Mouse (Mus musculus) CD4-positive, CD25-positive, alpha-beta regulatory T cell, adult 2 months (primary cell): ENCODE results near the gene Kiss1r.
"Not testable (repeated sequence)": the region's sequence is repeated elsewhere in the genome, so short reads cannot be mapped to it uniquely, and the experiment has no call there.

Source experiments
- DNase-seq: peaks from one replicate; pipeline ENCODE4 v3.0.0-alpha.2; 2012; ENCODE audit warnings: low read depth, low spot score

Gene Kiss1r

DNA sequence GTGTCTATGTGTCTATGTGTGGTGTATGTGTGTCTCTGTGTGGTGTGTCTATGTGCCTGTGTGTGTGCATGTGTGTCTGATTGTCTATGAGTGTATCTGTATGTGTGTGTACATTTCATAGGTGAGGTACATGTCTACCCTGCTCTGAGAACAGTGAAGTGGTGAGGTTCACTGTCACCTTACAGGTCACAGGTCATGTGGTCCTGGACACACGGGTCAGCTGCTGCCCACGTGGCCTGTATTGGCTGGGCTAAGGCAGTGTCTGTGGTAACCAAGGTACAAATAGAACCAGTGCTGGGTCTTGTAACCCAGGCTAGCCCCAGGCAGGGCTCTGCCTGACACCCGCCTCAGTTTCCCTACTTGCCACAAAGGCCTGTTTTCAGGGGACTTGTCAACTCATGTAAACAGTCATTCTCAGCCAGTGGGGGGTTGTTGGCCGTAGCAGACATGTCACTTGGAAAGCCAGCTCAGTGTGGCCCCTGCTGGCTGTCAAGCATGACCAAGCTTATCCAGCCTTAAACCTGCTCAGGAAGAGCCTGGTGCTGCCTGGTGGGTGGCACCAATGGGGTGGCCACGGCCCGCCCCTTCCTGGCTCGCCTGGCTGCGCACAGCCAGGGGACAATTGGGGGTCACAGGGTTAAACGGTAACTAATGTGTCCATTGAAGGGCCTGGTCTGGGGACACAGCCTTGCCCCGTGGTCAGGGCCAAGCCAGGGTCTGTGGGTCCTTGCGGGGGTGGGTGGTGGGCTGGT lies 21.2 kb downstream of the Kiss1r start:
- no peak for DNase-seq

DNA sequence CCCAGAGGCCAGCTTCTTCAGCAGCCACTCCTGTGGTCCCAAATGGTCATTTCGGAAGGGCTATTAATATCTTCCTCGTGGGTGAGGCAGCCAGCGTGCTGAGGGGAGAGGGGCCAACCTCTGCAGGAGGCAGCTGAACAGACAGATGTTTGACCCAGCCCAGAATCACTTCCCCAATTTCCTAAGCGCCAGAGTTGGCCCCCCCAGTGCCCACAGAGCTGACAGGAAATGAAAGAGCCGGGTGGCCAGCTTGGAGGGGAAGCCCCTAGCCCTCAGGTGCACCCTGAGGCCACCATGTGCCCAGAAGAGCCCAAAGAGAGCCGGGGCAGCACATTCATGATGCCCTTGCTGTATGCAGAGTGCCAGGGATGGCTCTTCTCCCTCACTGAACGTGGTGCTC lies 24.0 kb downstream of the Kiss1r start:
- no peak for DNase-seq

DNA sequence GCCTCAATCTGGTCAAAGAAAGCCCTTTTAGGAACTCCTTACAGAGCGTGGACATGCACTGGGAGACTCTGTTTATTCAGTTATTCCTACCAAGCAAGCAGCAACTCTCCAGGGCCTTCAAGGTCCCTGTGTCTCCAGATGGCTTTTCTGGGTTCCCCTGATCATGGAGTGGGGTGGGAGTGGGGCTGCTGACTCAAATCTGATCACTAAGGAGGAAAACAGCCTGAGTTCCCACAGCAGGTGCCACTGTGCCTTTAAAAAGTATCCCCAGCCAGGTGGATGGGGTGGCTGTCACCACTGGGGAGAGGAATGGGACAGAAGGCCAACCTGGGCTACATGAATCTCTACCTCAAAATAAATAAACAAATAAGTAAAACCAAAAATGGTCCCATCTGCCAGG lies 26.2 kb downstream of the Kiss1r start:
- no peak for DNase-seq

DNA sequence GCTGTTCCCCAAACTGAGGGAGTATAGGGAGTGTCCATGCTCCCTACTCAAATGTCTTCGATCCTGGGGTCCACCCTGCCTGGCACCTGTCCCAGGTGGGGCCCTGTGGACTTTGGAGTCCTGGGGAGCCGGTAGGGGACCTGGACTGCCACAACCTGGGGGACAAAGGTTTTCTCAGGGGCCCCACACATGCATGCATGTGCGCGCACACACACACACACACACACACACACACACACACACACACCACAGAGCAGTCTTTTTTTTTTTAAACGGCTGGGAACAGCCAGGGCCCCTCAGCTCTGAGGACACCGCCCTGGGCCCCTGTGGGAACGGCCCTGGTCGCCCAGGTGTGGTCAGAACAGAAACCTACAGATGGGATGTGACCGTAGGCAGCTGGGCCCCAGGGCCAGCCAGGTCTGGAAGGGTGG lies 26.7 kb downstream of the Kiss1r start:
- no peak for DNase-seq

DNA sequence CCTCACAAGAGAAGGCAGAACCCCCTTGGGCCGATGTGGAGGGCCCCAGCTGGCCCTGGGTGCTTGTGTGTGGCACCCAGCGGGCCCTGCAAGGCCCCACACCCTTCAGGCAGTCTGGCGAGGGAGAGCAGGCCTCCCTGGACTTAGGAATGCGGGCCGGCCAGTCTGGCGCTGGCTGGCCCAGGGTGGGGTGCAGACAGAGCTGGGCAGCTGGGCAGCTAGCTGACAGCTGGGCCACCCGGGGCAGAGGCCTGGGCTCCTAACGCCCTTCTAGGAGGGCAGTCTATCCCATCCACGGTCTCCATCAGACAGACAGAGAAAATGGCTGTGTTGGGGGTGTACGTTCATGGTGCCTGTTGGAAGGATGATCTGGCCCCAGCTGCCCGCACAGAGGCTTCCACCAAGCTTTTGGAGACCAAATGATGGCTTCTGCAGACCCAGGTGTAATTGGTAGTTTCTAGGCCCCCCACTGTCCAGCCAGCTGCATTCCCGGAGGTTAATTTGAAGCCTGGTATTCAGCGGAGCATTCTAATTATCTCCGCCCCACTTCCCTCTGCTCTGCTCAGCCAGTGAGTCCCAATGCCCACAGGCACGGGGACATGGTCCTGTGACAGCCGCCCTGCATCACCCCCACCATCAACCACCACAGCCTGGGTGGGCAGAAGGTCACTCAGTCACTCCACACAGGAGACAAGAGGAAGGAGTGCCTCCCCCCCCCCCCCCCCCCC lies 28.9 kb downstream of the Kiss1r start:
- no peak for DNase-seq

DNA sequence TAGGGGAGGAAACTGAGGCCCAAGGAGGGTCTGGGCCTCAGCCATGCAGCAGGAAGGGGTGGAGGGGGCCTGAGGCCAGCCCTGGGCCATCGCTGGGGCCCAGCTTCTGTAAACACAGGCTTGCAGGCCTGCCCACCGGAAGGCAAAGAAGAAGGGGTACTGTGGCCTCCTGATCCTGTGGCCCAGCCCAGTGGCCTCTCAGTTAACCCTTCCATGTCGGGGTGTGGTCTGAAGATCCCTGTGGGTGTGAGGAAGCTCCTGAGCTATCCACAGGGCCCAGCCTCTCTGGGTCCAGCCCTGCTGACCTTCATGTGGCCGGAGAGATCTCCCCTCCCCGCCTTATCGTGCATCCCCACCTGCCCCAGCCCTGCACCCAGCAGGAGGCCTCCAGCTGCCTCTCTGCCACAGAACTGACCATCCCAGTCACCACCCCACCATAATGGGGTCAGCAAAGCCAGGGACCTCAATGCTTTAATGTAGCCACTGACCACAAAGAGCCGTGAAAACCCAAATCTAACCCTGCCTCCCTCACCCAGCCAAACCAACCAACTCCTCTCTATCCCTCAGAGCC lies 30.1 kb downstream of the Kiss1r start:
- DNase-seq: no peak

DNA sequence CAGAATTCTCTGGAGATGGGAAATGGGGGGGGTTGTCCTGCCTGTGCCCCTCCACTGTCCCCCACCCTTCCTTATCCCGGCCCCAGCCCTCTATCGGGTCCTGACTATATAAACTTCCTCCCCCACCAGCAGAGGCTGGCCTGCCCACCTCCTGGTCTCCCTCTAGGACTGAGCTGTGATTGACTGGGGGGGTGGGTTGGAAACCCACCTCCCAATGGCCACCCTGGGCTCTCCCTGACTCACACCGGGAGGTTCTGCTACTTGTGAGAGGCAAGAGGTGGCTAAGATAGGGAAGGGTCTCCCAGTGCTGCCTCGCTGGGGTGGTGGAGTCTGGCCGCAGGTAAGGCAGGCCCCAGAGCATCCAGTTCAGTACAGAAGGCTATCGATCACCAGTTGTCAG lies 30.7 kb downstream of the Kiss1r start:
- no peak for DNase-seq

DNA sequence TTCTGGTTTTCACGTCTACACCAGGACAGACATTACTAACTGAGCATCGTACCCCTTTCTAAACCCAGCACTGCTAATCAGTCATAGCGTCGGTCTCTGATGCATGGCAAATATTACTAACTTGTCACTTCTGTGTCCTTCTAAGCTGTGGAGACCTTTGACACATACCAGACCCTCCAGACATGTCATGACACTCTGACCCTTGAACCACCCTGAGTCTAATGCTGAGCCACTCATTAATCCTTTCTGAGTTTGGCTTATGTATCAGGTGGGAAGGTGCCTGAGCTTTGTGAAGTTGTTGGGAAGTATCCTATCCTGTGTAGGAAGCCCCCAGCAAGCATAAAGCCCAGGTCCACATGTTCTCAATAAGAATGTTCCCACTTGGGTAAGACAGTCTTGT lies 33.1 kb downstream of the Kiss1r start:
- DNase-seq: no peak

DNA sequence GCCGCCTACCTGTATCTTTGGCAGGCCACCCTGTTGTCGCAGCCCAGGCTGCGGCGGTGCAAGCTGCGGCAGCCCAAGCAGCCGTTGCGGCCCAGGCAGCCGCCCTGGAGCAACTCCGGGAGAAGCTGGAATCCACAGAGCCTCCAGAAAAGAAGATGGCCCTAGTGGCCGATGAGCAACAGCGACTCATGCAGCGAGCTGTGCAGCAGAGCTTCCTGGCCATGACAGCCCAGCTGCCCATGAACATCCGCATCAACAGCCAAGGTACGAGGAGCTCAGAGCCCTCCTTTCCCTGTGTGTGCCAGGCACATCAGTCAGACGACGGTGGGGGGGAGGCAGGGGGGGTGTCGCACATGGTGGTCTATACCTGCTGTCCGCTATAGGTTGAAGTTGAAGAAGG lies 33.9 kb downstream of the Kiss1r start:
- no peak for DNase-seq

DNA sequence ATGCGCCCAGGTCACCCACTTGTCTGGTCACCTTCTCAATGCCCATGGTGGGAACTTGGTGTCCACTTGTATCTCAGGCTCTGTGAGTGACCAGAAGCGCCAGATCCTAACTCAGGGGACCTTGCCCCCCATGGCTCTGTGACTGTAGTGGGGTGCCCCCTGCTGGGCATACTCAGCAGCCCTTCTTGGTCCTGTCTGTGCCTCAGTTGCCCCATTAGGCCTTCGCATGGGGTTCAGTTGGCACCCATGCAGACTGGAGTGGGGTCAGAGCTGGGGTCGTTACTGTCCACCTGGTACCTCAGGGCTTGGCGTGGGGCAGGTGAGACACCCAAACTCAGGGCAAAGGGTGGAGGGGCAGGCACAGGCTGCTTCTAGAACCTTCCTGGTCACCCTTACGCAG lies 37.2 kb downstream of the Kiss1r start:
- DNase-seq: peak; percentile 61

DNA sequence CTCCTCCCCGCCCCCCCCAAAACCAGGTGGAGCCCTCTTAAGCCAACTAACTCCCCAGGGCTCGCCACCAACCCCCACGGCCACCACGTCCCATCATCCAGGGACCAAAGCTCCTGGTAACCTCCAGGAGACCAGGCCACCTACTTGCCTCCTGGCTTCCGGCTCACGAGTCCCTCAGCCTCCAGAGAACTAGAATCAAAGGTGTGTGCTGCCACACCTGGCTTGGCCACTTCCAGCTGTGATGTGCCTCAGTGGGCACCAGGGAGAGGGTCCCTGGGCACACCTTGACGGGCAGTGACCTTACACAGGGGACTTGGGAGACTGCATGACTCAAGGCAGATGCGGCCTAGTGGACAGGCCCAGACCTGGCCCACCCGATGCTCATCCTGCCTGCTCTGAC lies 38.9 kb downstream of the Kiss1r start:
- no peak for DNase-seq

DNA sequence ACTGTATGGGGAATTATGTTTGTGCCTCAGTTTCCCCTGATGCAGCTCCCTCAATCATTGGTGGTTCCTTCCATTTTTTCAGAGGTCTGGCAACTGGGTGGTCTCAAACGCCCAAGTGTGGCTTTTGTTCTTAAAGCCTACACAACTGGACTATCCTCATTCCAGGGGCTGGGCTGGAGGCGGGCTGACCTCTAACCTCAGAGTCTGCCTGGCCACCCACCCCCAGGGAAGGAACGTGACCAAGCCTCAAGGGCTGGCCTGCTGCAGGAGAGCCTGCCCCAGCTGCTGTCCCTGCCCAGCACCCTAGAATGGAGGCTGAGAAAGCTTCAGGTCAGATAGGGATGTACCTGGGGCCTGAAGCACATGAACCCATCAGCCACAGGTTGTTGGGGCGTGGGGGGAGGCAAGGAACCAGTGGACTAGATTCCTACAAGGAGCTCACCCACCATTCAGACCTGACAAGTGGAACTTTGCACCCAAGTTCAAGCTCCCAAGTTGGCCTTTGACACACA lies 39.9 kb downstream of the Kiss1r start:
- DNase-seq: no peak

DNA sequence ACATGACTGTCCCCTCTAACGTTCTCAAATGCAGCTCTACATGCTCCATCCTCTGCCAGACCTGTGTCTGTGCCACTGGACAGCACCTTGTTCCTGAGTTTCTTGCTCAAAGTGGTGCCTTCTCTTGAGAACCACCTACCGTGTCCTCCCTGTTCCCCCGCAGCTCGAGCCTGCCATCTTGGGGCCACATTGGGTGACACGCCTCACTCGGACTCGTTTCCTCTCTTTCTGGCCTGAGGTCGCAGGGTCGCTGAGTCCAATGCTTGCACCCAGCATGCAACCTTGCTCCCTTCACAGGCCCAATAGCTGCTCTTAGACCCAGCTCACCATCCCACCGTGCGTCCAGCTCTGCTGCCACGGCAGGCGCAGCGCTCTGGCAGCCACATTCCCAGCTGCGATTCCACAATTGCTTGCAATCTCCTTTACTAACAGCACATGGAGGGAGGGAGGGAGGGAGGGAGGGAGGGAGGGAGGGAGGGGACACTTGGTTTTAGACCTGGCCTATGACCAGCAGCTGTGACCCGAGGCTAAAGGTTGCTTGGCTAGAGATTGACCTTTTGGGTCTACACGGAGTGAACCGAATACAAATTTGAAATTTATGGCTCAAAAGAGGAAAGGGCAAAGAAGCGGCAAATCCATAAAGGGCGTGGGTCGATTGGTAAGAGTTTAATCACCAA lies 41.5 kb downstream of the Kiss1r start:
- DNase-seq: peak; percentile 85

DNA sequence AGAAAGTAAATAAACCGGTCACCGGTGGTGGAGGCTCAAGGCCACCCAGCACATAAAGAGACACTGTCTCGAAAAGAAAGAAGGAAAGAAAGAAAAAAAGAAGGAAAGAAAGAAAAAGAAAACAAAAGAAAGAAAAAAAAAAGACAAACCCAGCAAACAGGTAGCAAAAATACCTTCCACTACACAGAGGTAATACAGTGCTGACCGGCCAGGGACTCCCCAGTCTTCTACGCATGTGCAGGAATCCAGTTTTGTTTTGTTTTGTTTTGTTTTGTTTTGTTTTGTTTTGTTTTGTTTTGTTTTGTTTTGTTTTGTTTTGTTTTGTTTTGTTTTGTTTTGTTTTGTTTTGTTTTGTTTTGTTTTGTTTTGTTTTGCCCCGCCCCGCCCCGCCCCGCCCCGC lies 42.6 kb downstream of the Kiss1r start:
- DNase-seq: not testable (repeated sequence)

DNA sequence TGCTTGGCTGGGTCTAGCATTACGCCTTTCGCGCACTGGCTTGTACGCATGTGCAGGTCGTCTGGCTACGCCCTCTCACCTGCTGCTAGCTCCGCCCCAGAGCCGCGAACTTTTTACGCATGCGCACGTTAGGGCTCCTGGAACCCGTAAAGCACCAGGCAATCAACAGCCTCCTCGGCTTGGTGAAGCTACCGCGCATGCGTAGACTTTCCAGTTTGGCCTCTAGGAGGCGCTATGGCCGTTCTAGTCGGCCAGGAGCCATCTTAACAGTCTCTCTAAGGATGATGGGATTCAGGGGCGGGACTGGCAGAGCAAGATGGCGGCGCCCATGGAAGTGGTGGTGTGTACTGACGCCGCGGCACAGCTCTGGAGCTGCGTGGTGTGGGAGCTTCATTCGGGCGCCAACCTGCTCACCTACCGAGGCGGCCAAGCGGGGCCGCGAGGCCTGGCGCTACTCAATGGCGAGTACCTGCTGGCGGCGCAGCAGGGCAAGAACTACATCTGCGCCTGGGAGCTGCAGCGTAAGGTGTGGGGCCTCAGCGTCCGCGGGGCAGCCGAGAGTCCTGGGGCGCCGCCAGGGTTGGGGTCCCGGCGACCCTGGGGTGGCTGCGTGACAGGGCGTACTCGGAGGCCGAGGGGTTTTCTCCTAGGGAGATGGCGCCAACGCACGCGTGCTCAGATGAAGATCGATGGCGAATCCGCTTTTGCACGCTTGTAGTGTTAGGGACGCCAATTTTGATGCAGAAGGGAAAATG lies 43.3 kb downstream of the Kiss1r start, which contains the start of gene Wdr18:
Gene Wdr18, plus strand, starts transcription at position 306 of the 755 bp plus-strand sequence.
- DNase-seq: peak; percentile 100

DNA sequence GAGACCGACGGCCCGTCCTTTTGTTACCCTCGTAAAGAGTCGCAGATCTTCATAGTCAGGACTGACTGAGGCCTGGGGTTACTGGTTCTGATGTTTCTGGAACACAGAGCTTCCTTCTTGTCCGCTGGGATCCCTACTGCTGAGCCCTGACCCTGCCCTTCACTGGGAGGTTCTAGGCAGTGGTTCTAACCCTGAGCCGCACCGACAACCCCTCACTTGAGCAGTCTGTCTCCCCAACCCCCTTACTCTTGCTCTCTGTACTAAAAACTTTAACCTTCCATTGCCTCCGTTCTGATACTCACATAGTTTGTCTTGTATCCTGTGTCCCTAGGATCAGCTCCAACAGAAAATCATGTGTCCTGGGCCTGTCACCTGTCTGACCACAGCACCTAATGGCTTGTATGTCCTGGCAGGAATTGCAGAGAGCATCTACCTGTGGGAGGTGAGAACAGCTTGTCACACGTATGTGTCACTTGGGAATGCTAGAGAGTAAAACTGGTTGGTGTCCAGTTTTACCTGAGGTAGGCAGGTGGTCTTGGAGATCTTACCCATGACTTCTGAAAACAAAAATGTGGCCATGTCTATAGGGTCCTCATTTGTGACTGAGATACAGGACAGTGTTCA lies 44.0 kb downstream of the Kiss1r start:
- no peak for DNase-seq

DNA sequence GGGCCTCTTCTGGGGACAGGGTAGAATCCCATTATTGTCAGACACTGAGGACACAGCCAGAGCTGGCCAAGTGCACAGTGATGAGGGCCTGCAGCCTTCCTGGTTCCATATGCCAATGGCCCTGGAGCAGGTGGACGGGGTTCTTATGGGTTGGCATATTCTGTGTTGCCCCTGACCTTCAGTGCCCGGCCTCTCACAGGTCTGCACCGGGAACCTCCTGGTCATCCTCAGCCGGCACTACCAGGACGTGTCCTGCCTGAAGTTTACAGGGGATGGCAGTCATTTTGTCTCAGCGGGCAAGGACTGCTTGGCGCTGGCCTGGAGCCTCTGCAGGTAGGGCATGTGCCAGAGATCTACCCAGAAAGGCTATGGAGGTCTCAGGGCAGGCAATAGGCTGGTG lies 48.0 kb downstream of the Kiss1r start:
- DNase-seq: no peak

DNA sequence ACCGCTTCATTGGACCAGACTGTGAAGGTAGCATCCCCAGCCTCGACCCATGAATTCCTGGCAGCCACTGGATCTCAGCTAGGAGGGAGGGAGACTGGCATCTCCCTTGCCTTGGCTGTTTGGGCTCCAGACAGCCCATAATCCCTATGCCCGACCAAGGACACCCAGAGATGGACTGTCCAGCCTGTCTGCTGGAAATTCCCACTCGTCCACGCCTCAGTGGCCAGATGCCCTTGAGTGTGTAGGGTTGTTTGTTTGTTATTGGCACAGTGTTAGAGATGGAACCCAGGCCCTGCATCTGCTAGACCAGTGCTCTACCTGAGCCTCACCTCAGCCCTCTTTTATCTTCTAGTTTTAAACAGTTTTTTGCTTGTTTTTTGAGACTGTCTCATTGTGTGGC lies 48.6 kb downstream of the Kiss1r start:
- no peak for DNase-seq

DNA sequence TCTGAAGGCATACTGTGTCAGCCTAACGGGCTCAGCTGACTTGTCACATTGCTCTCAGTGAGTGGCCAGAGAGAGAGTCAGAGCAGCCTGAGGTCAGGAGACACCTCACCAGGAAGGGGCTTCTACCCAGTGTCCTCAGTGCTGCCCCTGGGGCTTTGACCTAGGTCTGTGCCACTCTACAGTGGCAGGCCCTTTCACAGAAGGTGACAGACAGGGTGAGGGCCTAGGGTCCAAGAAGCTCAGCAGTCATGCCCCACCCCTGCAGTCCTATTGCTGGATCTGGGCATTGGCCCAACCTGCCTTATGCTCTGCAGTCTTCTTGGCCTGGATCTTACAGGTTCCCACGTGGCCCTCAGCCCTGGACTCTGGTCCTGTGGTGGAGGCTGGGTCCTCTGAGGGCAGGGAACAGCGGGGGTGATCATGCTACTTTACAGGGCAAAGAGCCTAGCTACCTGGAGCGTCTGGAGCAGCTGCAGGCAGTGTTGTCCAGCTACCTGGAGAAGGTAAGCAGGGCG lies 50.2 kb downstream of the Kiss1r start:
- no peak for DNase-seq

DNA sequence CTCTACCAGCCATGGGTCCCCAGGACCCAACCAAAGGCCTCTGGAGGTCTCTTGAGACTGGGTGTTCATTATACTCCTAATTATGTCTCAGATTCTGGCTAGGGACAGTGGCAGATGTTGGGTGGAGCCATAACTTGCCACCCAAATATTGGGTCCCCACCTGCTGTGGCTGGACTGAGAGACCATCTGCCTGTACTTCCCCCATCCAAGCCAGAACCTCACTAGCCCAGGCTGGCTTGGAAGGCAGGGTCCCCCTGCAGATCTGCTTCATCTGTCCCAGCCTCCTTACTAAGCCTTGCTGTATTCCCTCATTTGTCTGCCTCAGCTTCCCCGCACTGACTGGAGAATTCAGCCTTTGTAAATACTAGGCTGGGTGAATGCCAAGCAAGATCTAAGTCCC lies 51.4 kb downstream of the Kiss1r start:
- no peak for DNase-seq

DNA sequence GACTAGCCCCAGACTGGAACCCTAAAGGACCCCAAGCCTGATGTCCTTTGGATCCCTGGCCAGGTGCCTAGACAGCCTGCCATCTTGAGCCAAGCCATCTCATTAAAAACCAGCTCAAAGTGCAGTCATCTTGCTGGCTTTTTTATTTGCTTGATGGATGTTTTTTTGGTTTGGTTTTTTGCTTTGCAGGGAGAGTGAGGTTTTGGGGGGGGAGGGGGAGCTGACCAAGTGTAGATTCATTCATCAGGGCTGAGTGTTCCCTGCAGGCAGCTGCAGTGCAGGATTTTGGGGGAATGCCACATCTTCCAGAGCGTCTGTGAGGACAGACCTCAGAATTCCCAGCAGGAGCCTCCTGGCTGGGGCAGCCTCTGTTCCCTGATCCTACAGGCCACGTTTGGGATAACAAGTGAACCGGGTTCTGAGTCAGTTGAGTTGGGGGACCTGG lies 52.4 kb downstream of the Kiss1r start:
- no peak for DNase-seq
